Mouse (Mus musculus): Measurements from ENCODE around the gene Gm10234.

GRCm38 (mm10) chr6:95360084-95360483, 38.2 kb downstream of the Gm10234 start:
- no peak for TF ChIP-seq GATA1 (IDR thresholded peaks at IDR 0.05; ENCODE audit: low read length)
- TF ChIP-seq TAL1 (IDR thresholded peaks at IDR 0.05; ENCODE audit: low read length), result no peak

Data from erythroblast, embryonic 14.5 days (primary cell).